Mouse (Mus musculus) lung, adult 10 weeks (tissue): ENCODE data around the gene Atp13a5. TPM values are rescaled to one million over a fixed set of nuclear protein-coding genes. Genes with fewer than 3 reads are reported as not detected.

Source experiments
- polyA plus RNA-seq: library from polyadenylated mRNA; stranded (reverse); fragments of 350-450 nt; fragmentation: Illumina TruSeq; extraction: RNeasy Lipid Tissue Mini Kit (QIAGEN cat#74804); gene quantifications from one replicate; pipeline ENCODE4 v1.2.3, GENCODE M21; 2014; ENCODE audit warnings: low read depth, low replicate concordance; ENCODE audit not compliant: insufficient read depth

Gene Atp13a5
- polyA plus RNA-seq = not detected

DNA sequence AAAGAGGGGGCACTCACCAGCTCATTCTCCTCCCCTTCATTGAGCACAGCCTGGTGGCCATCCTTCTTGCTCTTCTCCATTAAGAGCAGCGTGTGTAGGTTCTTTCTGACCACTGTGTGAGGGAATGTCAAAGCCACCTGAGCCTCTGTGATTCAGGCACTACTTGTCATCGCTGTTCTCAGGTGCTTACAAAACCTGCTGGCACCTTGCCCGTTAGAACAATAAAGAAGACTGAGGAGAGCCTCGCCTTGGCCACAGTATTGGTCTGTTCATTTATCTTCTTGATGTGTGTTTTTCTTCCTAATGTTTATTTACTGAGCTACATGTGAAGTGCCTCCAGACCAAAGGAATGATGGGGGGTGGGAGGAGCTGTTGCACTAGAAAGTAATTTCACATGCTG, at the start of gene Atp13a5:
Gene Atp13a5 (minus strand): TSS at position 275 of the 400 bp plus-strand sequence.

DNA sequence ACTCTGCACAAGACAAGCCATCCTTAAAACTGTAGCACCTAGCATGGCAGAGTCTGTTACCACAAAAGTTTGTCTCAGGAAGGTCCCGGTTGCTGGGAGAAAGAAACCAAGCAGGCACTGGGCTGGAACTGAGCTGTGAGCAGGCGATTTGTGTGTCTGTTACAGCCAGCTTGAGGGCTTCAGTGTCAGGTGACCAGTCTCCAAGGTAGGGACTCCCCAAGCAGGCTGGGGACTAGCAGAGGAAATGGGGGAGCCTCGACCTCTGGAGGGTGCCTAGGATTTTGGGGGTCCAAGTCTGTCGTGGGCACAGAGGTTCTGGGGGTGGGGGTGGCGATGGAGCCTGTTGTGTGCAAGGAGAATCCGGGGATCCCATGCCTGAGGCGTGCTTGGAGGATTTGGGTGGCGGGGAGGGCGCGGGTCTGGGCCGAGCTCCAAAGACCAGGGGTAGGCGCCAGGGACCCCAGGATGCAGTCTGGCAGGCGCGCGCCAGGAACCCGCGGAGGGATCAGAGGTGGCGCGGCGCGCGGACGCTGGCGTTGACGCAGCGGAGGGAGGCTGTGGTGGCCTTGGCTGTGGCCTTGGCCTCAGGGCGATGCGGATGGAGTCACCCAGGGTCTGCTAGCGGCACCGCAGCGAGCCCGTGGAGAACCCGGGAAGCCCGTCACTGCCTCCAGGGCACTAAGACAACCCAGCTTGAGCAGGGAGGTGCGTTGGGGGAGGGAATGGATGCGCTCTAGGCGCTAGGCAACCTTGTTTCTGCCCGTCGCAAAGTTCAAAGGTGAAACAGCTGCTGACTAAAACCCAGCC, 168.7 kb downstream of the Atp13a5 start, which contains the start of gene Hrasls:
Gene Hrasls (plus strand): TSS at position 91 of the 807 bp plus-strand sequence.

Other genes with a start within 250 kb of the Atp13a5 start
- 0.34 TPM for gene Hrasls, start 169.0 kb downstream of the Atp13a5 start, polyA plus RNA-seq
- gene Atp13a4, start 166.1 kb upstream of the Atp13a5 start, polyA plus RNA-seq = 3.8 TPM
- 8.6 TPM for gene Opa1, start 200.6 kb upstream of the Atp13a5 start, polyA plus RNA-seq